Mouse (Mus musculus) brain, embryonic 14.5 days (tissue): Measurements from ENCODE around the gene Lrwd1. TPM values are rescaled to one million over a fixed set of nuclear protein-coding genes. Genes with fewer than 3 reads are reported as not detected.
A peak's percentile ranks its signal among the peaks of the same experiment; 100 is the strongest.

Experiments used
- DNase-seq: peaks from one replicate; pipeline ENCODE4 v3.0.0-alpha.2; 2011; ENCODE audit warnings: low read depth
- CTCF ChIP-seq: fragments of 200-500 bp; IDR thresholded peaks from 2 replicates; pipeline ENCODE4 v1.5.1; 2012; ENCODE audit warnings: inconsistent platforms, mild to moderate bottlenecking, moderate library complexity, borderline replicate concordance; ENCODE audit not compliant: insufficient read depth, insufficient read length; ENCODE audit errors: extremely low read depth
- POLR2A ChIP-seq: fragments of 200-500 bp; IDR thresholded peaks from 2 replicates; pipeline ENCODE4 v1.6.1; 2012; ENCODE audit warnings: mild to moderate bottlenecking, inconsistent platforms, borderline replicate concordance; ENCODE audit not compliant: poor library complexity, insufficient read depth, insufficient read length, severe bottlenecking; ENCODE audit errors: extremely low read depth
- polyA plus RNA-seq: library from polyadenylated mRNA; depleted of rRNA; stranded (reverse); fragments of >200 nt; gene quantifications from 2 replicates; pipeline ENCODE4 v1.2.3, GENCODE M21; 2012

Gene Lrwd1
- polyA plus RNA-seq, 1 experiment = 45.7 TPM

- no peak for DNase-seq
- TF ChIP-seq CTCF (no peak), POLR2A (no peak)
Observed at GRCm38 (mm10) chr5:136109042-136109441, 26.8 kb downstream of the Lrwd1 start.

- TF ChIP-seq POLR2A (no peak), CTCF (no peak)
- DNase-seq = no peak
Observed at GRCm38 (mm10) chr5:136108486-136108885, 27.4 kb downstream of the Lrwd1 start.

- TF ChIP-seq POLR2A (no peak), CTCF (peak; percentile 56)
- DNase-seq = no peak
Observed at GRCm38 (mm10) chr5:136104511-136104910, 31.4 kb downstream of the Lrwd1 start.

- TF ChIP-seq POLR2A (no peak), CTCF (peak; percentile 95)
- DNase-seq = peak; percentile 91
Observed at GRCm38 (mm10) chr5:136102099-136102820, 33.6 kb downstream of the Lrwd1 start.

GRCm38 (mm10) chr5:136098536-136098935 is 37.3 kb downstream of the Lrwd1 start:
- DNase-seq = no peak
- TF ChIP-seq POLR2A = no peak
- TF ChIP-seq CTCF = no peak

GRCm38 (mm10) chr5:136095089-136095488 is 40.8 kb downstream of the Lrwd1 start:
- TF ChIP-seq CTCF (no peak), POLR2A (no peak)
- DNase-seq = no peak

GRCm38 (mm10) chr5:136094249-136095010 is 41.4 kb downstream of the Lrwd1 start:
- DNase-seq = no peak
- no peak for TF ChIP-seq POLR2A
- no peak for TF ChIP-seq CTCF

GRCm38 (mm10) chr5:136091927-136092326 is 43.9 kb downstream of the Lrwd1 start:
- TF ChIP-seq CTCF = no peak
- no peak for TF ChIP-seq POLR2A
- DNase-seq = no peak

- DNase-seq = no peak
- TF ChIP-seq POLR2A (no peak), CTCF (peak; percentile 19; the same call in 1 of the 2 replicates)
Observed at GRCm38 (mm10) chr5:136088821-136089575, 46.9 kb downstream of the Lrwd1 start.

- TF ChIP-seq POLR2A = no peak
- TF ChIP-seq CTCF = no peak
- DNase-seq = no peak
Observed at GRCm38 (mm10) chr5:136086290-136086689, 49.6 kb downstream of the Lrwd1 start.
